Mouse (Mus musculus) ES-E14 (cell line): ENCODE results near the gene Lamc3.

Source experiments
- CHD2 ChIP-seq: IDR thresholded peaks from 2 replicates; pipeline ENCODE4 v1.6.1; 2014; ENCODE audit warnings: mild to moderate bottlenecking, low read depth, low read length, inconsistent platforms
- HCFC1 ChIP-seq: IDR thresholded peaks from 2 replicates; pipeline ENCODE4 v1.6.1; 2012; ENCODE audit warnings: low read length, inconsistent platforms, borderline replicate concordance; ENCODE audit not compliant: insufficient read depth
- ZC3H11A ChIP-seq: IDR thresholded peaks from 2 replicates; pipeline ENCODE4 v1.6.1; 2012; ENCODE audit warnings: low read depth, mild to moderate bottlenecking, inconsistent platforms, low read length, borderline replicate concordance

- TF ChIP-seq CHD2 = no peak
- TF ChIP-seq ZC3H11A = no peak
- no peak for TF ChIP-seq HCFC1
Observed at GRCm38 (mm10) chr2:31845512-31845895, 41.6 kb upstream of the Lamc3 start.
